Mouse (Mus musculus) yolk sac, embryonic 10.5 days (tissue): ENCODE measurements around the gene Syn3.
A peak's percentile ranks its signal among the peaks of the same experiment; 100 is the strongest.

ENCODE experiments used
- DNase-seq: peaks from one replicate; pipeline ENCODE4 v3.0.0-alpha.2; 2017; ENCODE audit warnings: low spot score

Gene Syn3

DNA sequence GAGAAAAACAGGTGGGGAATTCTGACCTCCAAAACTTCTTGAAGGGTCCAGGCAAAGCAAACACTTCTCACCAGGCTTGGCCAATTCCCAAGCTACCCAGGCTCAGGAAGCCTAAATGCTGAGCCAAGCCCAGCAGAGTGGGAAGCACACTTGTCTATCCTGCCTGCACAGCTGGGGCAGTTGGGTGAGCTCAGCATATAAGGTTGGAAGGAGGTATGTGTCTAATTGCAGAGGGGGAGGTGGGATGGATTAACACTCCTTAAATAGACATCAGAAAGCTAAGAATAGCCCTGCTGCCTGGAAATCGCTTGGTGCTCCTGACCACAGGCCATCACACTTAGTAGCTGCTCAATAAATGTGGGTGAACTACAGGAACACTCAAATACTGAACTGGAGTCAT, 185.2 kb downstream of the Syn3 start:
- DNase-seq = no peak

DNA sequence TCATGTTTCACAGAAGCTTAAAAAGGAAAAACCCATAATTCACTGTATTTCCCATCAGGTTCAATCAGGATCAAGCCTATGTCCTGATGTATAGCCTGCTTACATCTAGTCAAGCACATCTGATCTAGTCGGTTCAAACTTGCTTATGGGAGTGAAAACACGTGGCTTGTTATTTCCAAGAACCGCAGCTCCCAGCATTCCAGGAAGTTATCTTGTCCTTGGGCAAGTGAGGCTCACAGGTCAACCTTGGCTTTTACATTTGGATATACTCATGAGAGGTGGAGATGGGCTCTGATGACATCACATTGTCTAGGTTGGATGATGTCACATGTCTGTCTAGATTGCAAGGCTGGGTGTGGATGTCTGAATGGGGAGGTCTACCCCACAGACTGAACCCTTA, 185.7 kb downstream of the Syn3 start:
- peak; percentile 83 for DNase-seq

DNA sequence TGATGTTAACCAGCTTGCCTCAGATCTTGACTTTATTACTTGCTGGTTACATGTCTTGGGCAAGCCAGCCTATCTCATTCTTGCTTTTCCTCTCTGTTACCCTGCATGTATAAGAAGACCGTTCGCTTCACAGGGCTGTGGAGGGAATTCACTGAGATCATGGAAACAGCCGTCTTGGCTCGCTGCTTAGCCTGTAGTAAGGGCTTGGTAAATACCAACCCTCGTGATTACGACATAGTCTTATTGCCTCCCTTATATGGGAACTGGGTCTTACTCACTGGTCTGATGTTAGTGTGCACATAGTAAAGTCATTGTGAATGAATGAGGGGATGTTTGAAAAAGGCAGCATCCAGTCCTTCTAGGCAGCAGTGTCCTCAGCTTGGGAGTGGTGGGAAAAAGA, 188.2 kb downstream of the Syn3 start:
- no peak for DNase-seq

DNA sequence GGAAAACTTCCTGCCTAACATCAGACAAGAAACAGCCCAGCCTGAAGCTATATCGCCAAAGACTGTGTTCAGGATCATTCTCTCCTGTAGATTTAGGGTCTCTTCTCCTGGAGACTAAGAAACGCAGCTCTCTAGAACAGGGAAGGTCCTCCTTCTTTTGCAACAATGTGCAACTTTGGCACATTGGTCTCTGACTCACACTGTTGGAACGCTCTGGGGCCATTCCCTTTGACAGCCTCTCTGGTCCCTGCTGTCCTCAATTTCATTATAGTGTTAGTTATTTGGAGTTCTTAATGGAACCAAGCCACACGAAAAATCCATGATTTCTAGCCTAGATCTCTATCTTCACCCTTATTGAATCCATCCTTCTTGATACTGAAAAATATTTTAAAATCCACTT, 191.5 kb downstream of the Syn3 start:
- DNase-seq = no peak

DNA sequence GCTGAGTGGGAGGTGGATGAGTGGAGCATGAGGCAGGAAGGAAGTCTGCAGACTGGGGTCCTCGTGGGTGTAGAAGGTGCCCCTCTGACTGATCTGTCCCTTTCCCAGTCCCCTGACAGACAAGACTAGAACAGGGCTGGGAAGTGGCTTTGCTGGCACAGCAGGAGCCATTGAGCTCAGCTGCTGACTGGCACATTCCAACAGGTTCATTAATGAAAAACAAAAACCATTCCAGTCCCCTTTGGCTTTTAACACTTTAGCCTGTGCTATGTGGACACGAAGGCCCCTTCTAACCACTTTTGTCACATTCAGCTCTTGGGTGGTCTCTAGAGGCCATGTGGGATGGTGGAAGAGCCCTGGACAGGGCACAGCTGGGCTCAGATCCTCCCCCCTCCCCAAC, 194.1 kb downstream of the Syn3 start:
- no peak for DNase-seq

DNA sequence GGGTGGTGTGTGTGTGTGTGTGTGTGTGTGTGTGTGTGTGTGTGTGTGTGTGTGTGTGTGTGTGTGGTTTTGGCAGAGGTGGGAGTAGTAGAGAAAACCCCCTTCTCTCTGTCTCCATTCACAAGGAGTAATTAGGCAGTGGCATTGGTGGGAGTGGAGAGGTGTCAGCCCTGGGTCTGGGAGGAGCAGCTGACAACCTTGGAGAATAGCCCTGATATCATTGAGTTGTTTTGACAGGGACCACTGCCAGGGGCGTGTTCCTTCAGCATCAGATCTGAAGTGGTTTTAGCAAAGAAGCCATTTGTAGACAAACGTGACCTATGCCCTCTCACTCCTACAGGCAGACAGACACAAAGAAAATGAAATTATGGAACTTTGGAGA, 195.2 kb downstream of the Syn3 start:
- no peak for DNase-seq

DNA sequence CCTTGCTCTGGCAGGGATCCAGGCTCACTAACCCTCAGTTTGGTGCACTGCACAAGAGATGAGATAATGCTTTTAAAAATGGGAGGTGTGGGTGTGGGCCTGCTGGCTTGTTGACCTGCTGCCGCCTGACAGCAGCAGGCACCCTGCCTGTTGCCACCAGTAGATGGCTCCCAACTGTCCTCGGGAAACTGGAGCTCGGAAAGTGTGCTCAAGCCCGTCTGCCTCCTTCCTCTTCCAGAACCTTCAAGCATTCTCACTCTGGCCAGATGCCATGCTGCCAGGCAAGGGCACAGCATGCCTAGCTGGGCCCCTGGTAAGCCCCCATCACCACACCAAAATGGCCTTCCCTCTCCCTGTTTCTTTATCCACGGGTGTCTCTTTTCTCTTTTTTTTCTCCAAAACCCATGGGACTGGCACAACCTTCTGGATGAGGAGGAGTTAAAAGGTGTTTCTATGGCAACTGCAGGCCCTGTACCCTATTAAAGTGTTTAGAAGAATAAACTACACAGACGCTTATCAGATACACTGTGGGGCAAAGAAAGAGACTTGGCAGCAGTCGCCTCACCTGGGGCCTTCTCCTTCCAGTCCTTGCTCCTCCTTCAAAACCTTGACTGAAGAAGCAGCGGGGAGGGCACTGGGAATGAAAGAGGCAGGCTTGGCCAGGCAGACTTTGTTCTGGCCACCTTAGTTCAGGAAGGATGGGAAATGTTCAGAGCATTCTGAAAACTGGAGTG, 195.8 kb downstream of the Syn3 start:
- peak; percentile 71 for DNase-seq

DNA sequence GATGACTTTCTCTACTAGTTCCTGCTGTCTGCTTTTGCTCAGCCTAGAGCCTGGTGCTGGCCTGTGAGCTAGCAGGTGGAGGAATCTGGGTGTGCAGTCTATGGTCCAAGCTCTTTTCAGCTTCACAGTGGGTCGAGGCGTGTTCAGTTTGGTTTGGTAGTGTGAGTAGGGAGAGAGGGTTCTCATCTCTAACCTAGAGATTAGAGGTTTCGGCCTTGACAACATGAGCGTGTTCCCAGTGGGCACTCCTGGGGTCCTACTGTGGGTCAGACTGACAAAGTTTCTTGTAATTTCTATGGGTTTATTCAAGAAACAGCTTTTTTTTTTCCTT, 196.4 kb downstream of the Syn3 start:
- DNase-seq = no peak

DNA sequence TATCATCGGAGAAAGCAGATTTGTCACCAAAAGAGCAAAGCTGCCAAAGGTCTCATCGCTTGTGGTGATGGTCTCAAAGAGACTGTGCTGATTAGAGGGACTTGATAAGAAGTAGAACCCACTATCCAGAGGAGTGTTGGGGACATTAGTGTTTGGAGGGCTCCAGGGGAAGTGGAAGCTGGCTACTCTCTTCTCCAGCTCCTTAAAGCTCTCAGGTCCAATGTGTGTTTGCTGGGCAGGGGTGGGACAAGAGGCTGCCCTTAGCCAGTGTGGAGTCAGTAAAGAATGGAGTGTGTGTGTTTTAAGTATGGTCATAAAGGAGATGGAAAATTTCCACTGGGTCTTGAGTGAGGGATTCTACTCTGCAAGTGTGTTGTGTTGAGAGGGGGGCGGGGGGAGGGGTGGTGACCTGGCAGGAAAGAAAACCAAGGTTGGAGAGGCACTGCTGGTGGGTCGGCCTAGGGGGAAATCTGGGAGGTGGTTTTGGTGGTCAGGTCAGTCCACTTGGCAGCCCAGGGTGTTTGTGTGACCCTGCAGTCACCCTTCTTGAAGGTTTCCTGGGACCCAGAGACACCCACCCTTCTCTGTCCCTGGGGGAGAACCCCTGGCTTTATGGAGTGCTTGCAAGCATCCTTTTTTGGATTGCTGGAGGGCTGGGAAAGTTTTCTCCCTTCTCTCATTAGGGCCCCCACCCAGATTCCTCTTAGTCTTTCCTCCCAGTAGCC, 196.9 kb downstream of the Syn3 start:
- DNase-seq = no peak

DNA sequence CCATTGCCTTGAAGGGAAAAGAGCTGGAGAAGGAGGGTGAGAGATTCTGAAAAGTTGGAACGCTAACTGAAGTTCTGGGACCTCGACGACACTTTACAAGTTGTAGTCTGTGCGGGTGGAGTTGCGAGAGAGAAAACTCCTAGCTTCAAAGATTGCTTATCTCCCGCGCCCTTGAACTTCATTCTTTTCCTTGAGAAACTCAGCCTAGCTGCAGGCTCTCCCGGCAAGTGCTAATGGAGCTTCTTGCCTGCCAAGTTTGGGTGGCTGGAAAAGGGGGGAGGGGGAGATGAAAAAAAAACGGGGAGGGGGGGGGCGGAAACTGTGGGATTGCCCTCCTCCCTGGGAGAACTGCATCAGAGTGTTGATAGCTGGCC, 197.6 kb downstream of the Syn3 start:
- DNase-seq = peak; percentile 39

DNA sequence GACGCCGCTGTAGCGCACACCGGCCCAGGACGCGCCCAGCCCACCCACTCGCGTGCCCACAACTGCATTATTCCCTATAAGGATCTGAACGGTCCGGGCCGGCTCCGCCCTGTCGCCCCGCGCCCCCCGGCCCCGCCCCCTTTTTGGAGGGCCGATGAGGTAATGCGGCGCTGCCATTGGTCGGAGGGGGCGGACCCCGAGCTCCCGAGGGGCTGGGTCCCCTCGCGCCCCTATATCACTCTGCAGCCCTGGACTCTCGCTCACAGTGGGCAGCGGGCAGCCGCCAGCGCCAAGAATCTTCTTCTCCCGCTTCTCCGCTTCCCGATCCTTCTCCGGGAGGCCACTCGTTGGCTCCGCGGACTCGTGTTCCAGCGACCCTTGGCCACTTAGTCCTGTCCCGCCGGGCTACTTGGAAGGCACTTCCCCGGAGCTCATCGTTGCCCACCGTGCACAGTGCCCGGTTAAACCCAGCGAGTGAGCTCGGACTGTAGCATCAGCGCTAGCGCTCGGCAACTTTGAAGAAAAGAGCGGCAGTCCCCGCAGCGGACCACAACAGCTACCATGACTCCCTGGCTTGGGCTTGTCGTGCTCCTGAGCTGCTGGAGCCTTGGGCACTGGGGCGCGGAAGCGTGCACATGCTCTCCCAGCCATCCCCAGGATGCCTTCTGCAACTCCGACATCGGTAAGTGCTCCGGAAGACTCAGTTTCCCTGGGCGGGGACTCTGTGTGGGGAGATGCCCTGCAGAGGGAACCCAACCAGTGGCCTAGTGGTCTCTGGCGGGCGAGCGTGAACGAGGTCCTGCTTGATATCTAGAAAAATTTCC, 198.2 kb downstream of the Syn3 start, which contains the start of gene Timp3:
Timp3 (plus strand) TSS at position 80 of the 824 bp plus-strand sequence.
- DNase-seq = peak; percentile 81

DNA sequence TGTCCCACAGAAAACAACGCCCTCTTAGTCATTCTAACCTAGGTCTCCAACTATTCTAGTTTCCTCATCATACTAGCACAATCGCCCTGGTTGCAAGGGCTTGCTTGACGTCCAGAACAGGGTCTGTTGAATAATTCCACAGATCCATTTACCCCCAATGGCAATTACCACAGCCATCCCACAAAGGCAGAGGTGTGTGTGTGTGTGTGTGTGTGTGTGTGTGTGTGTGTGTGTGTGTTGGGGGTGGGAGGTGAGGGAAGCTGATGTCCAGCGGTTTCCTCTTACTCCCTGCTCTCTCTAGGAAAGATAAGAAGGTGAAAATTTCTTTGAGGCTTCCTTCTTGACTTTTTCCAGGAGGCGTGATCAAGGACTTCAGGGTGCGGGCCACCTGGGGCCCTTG, 198.9 kb downstream of the Syn3 start:
- no peak for DNase-seq

DNA sequence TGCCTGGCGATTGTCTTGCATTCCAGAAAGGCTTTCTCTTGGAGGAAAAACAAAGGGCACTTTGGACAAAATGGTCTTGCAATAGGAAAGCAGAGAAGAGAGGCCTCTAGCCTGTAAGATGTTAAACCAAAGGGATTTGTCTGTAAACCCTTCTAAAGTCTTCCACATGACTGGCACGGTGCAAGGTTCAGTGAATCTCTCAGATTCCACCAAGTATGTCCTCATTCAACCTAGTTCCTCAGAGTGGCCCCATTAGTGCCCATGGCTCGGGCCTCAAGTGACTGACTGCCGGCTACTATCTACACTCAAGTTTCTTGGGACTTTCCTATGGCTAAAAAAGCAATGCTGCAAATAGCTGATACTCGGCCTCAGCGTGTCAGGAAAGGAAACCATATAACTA, 200.4 kb downstream of the Syn3 start:
- no peak for DNase-seq

DNA sequence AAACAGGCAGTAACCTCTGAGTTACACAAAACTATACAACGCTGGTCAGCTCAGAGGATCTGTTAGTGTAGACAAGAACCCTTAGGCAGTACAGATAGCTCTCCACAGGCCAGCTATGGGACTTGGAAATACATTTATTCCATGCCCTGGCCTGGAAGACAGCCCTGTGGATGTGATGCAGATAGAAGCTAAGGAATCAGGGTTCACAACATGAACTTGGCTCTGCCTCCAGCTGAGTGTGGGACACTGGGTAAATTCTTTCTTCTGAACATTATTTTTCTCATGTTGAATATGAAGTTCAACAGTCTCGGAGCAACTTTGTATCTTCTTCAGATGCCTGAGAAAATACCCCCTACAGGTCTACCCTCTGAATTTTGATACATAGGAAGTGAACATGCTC, 201.4 kb downstream of the Syn3 start:
- DNase-seq = no peak

DNA sequence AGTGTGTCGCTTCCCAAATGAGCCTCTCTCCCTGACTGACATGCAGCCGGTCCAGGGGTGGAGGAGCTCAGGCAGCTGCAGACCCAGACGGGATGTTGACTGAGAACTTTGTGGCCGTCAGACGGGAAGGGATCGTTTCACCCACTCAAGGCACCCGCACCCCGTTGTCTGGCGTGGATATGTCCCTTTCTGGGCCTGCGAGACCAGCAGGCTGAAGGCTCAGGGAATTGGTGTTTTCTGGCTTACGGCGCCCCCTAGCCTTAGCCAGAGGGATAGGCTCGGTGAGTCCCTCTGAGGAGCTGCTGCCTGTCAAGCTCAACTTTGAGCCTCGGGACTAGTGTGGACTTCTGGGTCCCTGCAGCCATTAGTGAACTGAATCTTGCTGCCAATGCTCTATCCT, 202.6 kb downstream of the Syn3 start:
- peak; percentile 72 for DNase-seq

DNA sequence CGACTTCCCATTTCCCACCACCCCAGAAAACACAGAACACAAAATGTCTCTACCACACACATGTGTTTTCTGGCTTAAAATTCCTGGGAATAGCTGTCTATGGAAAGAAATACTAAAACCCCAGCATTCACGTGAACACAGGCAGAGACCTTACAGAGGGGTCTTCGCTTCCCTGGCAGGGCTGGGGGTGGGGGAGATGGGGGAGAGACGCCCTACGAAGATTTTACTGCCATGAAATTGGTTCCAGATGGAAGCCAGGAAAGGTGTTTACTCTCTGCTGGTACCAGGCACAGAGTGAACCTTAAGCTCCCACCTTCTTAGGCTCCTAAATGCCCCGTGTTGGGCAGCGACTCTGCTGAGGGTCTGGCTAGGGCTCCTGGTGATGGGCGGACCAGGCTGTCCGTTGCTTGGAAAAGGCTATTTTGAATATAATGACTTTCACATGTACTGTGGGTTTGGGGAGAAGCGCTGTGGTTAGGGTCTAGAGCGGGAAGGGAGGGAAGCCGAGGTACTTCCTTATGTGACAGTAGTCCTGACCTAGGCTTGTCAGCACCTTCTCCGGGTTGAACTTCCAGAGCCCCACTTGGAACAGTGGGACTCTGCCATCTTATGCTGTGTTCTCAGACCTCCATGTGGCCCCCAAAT, 203.1 kb downstream of the Syn3 start:
- DNase-seq = peak; percentile 40

DNA sequence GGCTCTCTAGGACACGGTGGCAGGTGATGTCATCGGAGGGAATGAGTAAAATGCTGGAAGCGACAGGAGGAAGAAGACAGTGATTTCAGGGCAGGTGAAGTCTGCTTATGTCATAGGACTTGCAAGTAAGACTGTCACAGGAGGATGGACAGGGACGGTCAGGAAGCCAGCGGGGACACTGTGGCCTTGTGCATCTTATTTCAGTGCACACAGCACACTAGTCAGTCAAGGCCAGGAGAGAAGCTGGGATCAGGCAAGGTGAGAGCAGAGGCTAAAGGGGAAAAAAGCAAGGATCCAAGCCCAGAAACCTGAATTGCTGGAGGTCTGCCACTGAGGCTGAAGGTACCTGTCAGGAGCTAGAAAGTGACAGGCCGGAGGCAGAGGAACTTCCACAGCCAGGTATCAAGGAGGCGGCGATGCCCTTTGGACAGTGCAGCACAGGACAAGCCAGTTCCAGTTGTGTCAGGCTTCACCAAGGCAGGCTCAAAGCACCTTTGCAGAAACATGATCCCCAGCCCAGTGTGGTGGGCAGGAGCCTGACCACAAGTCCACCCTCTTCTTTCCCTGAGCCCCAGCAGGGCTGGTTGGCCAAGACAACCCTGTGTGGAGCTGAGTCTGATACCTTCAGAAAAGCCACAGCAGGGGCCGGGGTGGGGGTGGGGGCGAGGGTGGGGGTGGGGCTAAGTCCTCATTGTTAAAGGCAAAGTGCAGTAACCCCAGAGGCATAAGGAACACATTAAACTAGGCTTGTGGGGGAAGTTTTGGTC, 203.9 kb downstream of the Syn3 start:
- peak; percentile 78 for DNase-seq

DNA sequence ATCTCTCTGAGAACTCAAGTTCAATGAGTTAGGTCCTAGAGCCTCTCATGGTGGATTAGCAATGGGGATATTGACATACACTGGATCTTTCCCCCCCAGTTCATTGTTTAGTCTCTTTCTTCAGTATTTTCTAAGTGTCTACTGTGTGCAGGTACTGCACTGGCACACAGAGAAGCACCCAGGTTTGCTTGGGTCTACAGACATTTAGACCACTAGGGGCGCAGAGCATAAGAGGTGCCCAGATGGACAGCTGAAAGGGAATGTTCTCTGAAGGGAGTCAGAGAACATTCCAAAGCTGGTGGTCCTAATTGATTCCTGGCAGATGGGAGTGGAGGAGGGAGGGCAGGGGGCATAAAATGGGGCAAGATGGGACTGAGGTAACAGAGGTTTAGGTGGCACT, 204.8 kb downstream of the Syn3 start:
- DNase-seq = no peak

DNA sequence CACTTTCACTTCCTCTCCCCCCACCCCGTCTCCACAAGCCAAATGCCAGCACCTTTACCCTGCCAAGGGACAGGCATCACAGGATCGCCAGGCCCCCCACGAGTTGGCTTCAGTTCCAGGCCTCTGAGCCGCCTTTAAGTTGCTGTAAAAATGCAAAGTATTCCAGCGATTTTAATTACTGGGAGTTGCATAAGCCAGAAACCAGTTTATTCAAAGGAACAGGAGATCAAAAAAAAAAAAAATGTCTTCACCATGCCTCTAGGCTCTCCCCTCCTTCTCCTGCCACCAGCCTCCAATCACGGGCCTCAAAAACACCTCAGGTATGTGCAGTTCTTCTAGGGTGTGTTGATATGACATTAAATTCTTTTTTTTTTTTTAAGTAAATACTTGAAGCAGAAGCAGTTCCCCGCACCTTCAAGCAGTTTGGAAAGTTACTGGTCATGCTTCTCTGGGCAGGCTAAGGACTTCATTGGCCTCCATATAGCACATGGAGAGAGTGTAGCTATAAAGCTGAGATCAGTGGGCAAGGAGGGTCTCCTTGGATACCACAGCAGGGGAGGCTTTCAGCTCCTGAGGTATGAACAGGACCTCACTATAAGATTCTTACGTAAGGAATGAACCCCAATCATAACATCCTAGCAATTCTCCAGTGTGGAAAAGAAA, 208.5 kb downstream of the Syn3 start:
- DNase-seq = no peak

DNA sequence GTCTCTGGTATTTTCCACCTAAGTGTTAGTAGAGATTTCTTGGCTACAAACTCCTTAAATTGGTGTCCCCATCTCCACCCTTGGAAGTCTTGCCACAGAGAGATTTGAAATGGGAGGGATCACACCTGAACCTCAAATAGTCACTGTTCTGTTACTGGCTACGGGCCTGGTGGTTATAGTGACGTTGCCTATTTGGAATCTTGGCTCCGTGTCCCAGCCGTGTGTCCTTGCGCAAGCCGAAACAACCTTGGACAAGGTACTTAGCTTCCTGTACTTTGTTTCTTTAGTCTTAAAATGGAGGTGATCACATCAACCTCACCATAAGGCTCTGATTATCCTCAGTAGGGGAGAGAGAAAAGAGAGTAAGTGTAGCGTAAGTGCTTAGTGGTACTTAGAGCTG, 212.2 kb downstream of the Syn3 start:
- no peak for DNase-seq

DNA sequence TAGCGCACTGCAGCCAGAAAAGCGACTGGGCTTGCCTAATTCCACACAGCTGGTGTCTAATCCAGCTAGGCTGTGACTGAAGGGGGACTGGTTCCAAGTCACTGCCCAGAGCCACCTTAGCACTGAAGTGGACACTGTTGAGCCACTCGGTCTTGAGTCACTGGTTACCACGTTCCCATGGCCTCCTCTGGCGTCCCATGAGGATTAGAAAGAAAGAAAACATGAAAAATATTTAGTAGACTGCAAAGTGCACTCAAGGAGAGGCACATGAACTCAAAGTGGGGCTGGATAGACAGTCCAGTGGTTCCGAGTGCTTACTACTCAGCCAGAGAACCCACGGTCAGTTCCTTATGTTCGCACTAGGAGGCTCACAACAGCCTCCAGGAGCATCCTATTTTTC, 217.5 kb downstream of the Syn3 start:
- DNase-seq = no peak
